In genomic region chr3:89165268-89165870, GRCm38 (mm10) we compare ENCODE assay signal across 1 mouse cellular context.
TF ChIP-seq lines count a peak whose summit lies in the region.

No protein-coding gene starts in this region.

TF ChIP-seq in CH12.LX, 34 proteins besides CTCF, POLR2A, EP300 and RAD21 (continued from another document):
- TF ChIP-seq MEF2A (IDR thresholded peaks at IDR 0.05; ENCODE audit: borderline replicate concordance, low read depth, low read length) (no peak), MXI1 (IDR thresholded peaks at IDR 0.05; ENCODE audit: low read depth, low read length) (no peak), JUN (IDR thresholded peaks at IDR 0.05; ENCODE audit: insufficient read depth, low read depth, low read length) (no peak), USF2 (conservative IDR thresholded peaks at IDR 0.05; ENCODE audit: low read depth, low read length) (no peak), USF1 (IDR thresholded peaks at IDR 0.05; ENCODE audit: low read depth, low read length) (no peak), ZC3H11A (IDR thresholded peaks at IDR 0.05; ENCODE audit: low read depth, low read length) (no peak), ZNF384 (IDR thresholded peaks at IDR 0.05; ENCODE audit: low read depth, low read length) (no peak), NELFE (IDR thresholded peaks at IDR 0.05; ENCODE audit: low read depth, low read length) (no peak), ZMIZ1 (IDR thresholded peaks at IDR 0.05; ENCODE audit: low read depth, low read length) (no peak), SIN3A (IDR thresholded peaks at IDR 0.05; ENCODE audit: low read length) (no peak)
